Mouse (Mus musculus) T-cell, adult 2 months (primary cell): Measurements from ENCODE around the gene Ago1.

Experiments used
- DNase-seq: peaks from one replicate; pipeline ENCODE4 v3.0.0; 2022; ENCODE audit warnings: low spot score

Ago1 gene

GRCm38 (mm10) chr4:126412526-126412925 is 55.9 kb downstream of the Ago1 start:
- DNase-seq, result no peak
